Mouse (Mus musculus): ENCODE measurements around the gene Spon1.

The Spon1 gene

GRCm38 (mm10) chr7:114063534-114063933, 297.7 kb downstream of the Spon1 start:
- no peak for DNase-seq (ENCODE audit: low spot score)

DNA sequence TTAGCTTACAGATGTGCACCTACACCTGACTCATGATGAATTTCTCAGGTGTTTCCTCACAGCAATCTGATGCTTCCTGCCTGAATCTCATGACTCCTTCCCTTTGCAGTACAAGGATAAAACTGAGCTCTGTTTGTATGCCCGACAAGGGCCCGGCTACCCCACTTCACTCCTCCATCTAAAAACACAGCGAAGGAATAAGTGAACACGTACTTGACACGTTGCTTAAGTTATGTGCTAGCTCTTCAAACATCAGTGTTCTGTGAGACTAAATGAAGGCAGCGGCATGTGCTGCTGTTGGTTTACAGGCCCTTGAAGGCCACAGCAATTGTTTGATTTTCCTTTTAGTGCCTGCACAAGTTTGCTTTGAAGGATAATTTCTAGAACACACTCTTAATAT, 298.2 kb downstream of the Spon1 start:
- no peak for DNase-seq (ENCODE audit: low spot score)

DNA sequence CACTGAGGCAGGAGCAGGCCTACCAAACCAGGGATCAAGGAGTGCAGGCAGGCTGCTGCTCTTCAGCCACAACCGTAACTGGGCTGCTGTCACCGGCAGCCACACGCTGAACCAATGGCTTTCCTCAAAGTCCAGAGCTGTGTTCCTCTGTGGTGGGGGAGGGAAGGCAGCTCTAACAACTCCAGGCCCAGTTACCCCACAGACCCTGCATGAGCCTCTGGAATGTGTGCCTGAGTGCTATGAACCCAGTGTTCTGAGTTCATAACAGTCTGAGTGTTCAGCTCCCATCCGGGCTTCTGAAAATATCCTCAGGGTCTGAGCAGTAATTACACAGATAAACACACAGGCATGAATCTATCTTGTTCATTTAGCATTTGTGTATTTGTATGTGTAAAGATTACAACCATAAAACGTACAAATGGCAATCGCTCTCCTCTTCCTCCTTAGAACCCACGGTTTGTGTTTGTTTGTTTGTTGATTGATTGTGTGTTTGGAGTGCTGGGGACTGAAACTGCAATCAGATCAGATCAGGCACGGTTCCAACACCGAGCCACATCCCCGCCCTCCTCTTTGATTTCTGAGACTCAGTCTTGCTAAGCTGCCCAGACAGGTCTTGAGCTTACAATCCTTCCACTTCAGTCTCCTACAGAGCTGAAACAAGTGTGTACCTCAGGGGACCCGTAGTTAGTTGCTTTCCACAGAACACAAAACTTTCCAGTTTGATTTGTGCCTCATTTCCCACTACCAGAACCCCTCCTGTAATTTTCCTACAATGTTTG, 299.8 kb downstream of the Spon1 start:
- peak; percentile 39 for DNase-seq (ENCODE audit: low spot score)

DNA sequence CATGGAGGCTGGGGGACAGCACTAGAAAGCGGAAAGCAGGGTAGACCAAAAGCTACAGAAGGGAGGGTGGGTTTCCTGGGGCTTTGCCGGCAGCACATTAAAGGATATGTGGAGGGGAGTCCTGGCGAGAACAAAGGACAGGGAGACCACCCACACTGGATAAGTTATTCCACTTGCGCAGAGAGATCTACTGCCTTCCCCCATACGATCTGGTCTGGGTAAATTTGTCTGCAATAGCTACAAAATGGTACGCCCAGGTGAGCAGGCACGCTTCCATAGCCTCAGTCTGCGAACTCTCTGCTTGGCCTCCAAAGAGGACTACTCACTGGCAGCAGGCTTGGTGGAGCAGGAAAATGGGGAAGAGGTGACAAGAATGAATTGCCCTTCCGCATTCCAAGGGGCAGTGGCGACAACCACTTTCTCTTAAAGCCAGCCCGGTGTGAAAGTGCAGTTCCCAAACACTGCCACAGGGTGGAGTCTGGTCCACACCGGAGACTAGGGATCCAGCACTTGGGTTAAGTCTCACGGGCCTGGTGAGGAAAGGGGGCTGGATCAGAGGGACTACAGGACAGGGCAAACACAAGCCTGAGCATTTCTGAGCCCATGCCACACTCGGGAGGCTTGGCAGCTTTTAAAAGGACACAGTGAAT, 300.9 kb downstream of the Spon1 start:
- peak; percentile 74 for DNase-seq (ENCODE audit: low spot score)

DNA sequence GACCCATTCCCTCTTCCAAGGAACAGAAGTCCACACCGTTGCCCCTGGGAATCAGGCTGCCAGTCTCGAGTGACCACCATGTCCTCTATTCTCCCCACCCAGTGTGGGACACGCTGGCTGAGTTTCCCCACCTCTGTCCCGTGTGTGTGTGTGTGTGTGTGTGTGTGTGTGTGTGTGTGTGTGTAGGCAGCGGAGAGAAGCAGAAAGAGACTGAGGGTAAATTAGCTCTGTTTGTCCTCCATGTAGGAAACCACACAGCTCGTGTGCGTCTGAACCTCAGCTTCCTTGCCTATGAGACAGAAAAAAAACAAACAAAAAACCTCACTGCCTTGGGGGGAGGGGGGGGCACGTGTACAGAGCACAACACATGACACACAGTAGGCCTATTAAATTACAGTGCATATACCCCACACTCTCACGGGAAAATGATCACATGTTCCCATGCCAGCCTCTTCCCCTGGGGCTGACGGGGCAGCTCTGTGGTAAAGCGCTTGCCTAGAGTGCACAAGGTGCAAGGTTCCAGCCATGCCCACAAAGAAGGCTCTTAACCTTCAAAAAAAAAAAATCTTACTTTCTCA, 303.2 kb downstream of the Spon1 start:
- no peak for DNase-seq (ENCODE audit: low spot score)

- DNase-seq (ENCODE audit: low spot score) = no peak
Observed at GRCm38 (mm10) chr7:114069726-114070457, 304.1 kb downstream of the Spon1 start.

GRCm38 (mm10) chr7:114070458-114070840, 304.7 kb downstream of the Spon1 start:
- no peak for DNase-seq (ENCODE audit: low spot score)

DNA sequence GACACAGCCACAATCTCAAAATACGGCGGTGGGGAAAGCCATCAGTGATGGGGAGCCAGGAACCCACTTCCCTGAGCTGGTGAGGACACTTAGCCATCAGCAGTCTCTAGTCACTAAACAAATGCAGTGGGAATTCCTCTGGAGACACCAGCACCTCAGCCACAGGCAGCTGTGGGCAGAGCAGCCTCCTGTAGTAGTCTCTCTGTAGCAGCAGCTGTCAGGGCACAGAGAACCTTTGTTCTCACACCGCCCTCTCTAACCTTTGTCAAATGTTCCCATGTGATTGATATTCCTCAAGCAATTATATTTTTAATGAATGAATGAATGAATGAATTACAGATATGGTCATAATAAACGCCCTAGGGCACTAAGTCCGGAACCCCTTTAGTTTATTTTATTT, 305.6 kb downstream of the Spon1 start:
- DNase-seq (ENCODE audit: low spot score) = no peak

DNA sequence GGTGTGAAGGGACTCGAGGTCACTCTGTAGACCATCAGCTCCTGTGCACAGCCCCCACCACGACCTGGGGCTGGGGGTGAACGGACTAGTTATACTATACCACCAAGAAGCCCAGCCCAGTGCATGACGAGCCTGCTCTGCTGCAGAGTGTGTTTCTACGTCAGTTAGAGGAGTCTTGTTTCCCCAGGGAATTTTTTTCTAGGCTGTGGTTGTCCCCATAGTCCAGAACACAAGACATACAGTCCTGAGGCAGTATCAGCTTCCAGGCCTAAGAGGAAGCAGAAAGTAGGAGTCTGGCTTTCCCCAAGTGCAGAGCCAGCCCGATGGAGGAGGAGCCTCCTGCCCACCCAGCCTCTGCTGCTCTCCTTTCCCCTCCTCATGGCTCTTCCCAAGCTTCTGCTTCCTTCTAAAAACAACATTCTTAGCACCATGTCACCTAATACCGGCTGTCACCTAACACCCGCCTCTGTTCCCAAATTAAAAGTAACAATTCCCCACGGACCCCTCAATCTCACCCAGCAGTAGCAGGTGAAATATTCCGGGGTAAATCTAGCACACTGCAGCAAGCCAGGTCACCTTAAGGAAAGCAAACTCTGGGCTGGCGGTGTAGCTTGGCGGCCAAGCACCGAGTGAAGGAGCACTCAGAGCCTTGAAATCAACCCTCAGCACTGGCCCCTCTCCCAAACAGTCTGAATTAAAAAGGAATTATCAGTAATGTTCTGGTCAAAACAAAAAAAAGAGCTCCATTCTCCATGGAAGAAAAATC, 306.2 kb downstream of the Spon1 start:
- no peak for DNase-seq (ENCODE audit: low spot score)

DNA sequence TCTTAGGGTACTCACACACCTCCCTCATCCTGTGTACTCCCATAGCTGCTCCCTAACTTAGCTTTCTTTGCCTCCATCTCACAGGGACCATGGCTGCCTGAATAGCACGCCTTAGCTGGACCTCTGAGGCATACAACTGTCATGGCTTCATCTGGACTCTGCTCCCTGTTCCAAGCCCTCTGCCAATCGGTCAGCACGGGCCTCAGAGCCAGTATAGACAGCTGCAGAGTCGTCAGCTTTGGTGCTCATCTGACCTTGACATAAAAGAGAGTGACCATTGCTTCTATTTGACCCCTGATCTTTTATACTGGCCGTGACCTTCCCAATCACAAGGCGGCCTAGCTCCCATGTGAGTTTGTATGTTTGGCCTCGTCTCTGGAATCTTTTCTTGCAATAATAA, 308.3 kb downstream of the Spon1 start:
- no peak for DNase-seq (ENCODE audit: low spot score)

DNA sequence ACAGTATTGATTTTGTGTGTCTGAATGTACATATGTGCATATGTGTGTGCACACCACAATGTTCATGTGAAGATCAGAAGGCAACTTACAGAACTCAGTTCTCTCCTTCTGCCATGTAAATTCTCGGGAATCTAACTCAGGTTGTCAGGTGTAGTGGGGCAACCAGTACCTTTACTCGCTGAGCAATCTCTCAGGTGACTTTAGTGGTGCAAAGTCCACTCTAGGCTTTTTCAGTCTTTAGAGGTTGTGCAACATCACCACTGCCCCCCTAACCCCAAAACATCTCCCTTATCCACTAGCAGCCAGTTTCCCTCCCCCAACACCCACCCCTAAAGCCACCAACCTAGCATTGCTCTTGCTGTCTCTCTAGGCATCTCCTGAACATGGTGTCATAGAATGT, 308.8 kb downstream of the Spon1 start:
- no peak for DNase-seq (ENCODE audit: low spot score)

GRCm38 (mm10) chr7:114079343-114079742, 313.5 kb downstream of the Spon1 start:
- no peak for DNase-seq (ENCODE audit: low spot score)

- DNase-seq (ENCODE audit: low spot score) = no peak
Observed at GRCm38 (mm10) chr7:114080250-114080649, 314.5 kb downstream of the Spon1 start.

- DNase-seq (ENCODE audit: low spot score) = no peak
Observed at GRCm38 (mm10) chr7:114081633-114082420, 316.0 kb downstream of the Spon1 start.

DNA sequence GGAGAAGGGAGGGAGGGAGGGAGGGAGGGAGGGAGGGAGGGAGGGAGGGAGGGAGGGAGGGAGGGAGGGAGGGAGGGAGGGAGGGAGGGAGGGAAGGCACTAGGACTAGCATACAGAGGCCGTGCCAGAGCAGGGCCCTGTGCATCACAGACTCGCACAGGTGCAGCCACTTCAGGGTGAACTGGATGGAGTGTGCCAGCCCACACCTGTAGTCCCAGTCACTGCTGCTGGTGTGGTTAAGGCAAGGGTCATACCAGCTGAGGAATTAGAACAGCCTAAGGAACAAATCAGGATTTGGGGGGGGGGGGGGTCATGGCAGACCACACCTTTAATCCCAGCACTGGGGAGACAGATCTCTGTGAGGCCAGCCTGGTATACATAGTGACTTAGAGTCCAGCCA, 317.3 kb downstream of the Spon1 start:
- no peak for DNase-seq (ENCODE audit: low spot score)

DNA sequence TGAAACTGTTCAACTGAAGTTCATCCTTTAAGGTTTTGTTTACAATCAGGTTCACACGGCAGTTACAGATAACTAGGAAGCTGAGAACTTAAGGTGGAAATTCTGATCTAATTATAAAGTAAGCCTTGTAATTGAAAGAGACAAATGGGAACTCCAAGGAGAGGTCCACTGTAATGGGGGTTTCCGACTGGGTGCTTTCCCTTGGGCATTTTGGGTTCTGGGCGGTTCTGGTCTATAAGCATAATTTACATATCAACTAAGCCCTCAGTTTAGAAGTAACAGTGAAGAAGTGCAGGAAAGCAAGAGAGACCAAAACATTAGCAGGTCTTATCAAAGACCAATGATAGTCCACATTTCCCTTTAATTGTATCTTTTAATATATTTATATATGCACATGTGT, 318.0 kb downstream of the Spon1 start:
- no peak for DNase-seq (ENCODE audit: low spot score)

GRCm38 (mm10) chr7:114086021-114086710, 320.4 kb downstream of the Spon1 start:
- DNase-seq (ENCODE audit: low spot score) = no peak

DNA sequence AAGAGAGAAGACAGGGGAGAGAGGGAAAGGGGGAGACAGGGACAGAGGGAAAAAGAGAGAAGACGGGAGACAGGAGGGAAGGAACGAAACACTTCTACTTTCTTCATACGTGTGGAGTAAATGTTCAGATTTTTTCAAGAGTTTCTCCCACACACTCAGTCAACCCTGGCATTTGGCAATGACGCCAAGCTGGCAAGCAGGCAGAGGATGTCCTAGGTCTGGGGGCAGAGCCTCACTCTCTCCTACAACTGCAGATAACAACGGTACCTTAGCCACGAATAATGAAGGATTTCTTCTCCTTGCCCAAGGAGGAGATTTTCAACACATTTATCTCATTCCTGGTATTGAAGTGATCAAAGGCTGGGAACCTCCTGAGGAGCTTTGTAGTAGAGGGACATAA, 321.5 kb downstream of the Spon1 start:
- no peak for DNase-seq (ENCODE audit: low spot score)

- no peak for DNase-seq (ENCODE audit: low spot score)
Observed at GRCm38 (mm10) chr7:114087986-114088385, 322.2 kb downstream of the Spon1 start.

DNA sequence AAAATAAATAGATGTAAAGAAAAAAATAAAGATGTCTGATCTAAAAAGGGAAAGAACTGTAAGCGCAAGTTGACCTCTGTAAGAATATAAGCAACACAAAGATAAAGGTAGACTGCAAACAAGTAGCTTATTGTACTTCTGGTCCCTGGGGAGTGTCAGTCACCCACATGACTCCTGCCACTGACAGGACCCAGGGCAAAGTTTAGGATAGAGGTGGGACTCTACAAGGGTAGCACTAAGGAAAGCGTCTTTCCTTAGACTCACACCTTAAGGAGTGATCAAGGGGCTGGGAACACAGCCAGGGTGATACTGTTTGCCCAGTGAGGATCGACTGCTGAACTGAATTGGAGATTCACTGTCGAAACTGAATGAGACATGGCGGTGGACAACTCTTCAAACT, 323.1 kb downstream of the Spon1 start:
- DNase-seq (ENCODE audit: low spot score) = no peak

GRCm38 (mm10) chr7:114090231-114090630, 324.4 kb downstream of the Spon1 start:
- DNase-seq (ENCODE audit: low spot score) = no peak
